Mouse (Mus musculus): ENCODE data around the gene Acox3. TPM values are rescaled to one million over a fixed set of nuclear protein-coding genes. Genes with fewer than 3 reads are reported as not detected.
A peak's percentile ranks its signal among the peaks of the same experiment; 100 is the strongest.
"Not testable (repeated sequence)": the region's sequence is repeated elsewhere in the genome, so short reads cannot be mapped to it uniquely, and the experiment has no call there.

The Acox3 gene
- polyA plus RNA-seq, 1 experiment from 2014 or later, result 16.3 TPM

GRCm38 (mm10) chr5:35580156-35580922 lies 2.5 kb upstream of the Acox3 start:
- 63% methylated on average over 3 of the region's 3 CpGs for WGBS
- ATAC-seq (ENCODE audit: low FRiP score), result no peak
- H3K36me3 ChIP-seq, result no peaks in the 10 kb centered on the region
- no peak overlapping the region for H3K9ac ChIP-seq
- H3K4me3 ChIP-seq, result no peak overlapping the region
- H3K4me2 ChIP-seq (replicated peaks), result no peak overlapping the region
- H3K4me1 ChIP-seq, result peaks cover 15% of the 10 kb centered on the region
- no peaks in the 10 kb centered on the region for H3K27me3 ChIP-seq
- H3K9me3 ChIP-seq (replicated peaks), result no peaks in the 10 kb centered on the region
- H3K27ac ChIP-seq, result no peak overlapping the region

DNA sequence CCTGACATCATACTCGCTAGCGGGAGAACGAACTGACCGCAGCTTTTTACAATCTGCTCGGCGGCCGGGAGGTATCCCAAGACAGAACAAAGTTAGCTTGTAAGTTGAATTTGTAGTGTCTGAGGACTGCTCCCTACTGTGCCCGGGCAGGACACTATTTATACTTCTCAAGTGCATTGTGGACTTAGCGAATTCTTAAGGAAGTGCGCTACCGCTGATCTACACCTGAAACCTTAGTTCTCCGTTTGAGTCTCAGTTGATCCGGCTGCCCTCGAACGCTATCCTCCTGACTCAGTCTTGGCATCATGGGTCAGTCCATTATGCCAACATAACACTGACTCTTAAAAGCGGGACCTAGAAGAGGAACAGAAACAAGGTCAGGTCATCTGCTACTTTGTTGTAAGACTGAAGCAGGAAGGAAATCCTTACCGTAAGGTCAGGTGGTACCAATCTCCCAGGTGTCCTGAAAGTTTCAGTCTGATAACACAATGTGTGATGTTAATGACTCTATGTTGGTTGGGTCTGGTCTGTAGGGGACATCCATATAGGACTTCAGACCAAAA lies 462 bp downstream of the Acox3 start:
- ATAC-seq (ENCODE audit: low FRiP score), result no peak; the same call in 1 of the 2 replicates
- H3K4me1 ChIP-seq, result peaks cover 13% of the 10 kb centered on the region

DNA sequence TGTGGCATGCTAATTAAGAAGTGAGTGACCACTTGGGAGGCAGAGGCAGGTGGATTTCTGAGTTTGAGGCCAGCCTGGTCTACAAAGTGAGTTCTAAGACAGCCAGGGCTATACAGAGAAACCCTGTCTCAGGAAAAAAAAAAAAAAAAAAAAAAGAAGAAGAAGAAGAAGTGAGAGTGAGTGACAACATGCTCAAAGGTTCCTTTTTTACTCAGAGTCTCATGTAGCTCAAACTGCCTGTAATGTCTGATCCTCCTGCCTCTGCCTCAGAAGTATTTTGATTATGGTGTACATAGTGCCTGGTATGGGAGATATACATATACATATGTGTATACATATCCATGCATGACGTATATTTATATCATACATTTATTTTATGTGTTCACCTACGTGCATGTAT lies 1.4 kb downstream of the Acox3 start:
- H3K9ac ChIP-seq; H3K4me3 ChIP-seq; H3K9me3 ChIP-seq (replicated peaks); H3K4me2 ChIP-seq (replicated peaks); H3K27me3 ChIP-seq; ATAC-seq (ENCODE audit: low FRiP score); H3K27ac ChIP-seq: not testable (repeated sequence)
- 95% methylated on average over 2 of the region's 2 CpGs for WGBS
- Histone ChIP-seq H3K4me1 (peaks cover 13% of the 10 kb centered on the region), H3K36me3 (peaks cover 18% of the 10 kb centered on the region)

More for the DNA sequence above, 462 bp downstream of the Acox3 start:
- Histone ChIP-seq H3K4me3 (peak overlapping the region; percentile 60), H3K9ac (peak overlapping the region; percentile 67), H3K27me3 (no peaks in the 10 kb centered on the region), H3K9me3 (replicated peaks) (no peaks in the 10 kb centered on the region), H3K4me2 (replicated peaks) (peak overlapping the region; percentile 78), H3K27ac (no peak overlapping the region; the same call in 1 of the 2 replicates), H3K36me3 (peaks cover 8% of the 10 kb centered on the region)
- WGBS, result 6% methylated on average over 17 of the region's 17 CpGs

DNA sequence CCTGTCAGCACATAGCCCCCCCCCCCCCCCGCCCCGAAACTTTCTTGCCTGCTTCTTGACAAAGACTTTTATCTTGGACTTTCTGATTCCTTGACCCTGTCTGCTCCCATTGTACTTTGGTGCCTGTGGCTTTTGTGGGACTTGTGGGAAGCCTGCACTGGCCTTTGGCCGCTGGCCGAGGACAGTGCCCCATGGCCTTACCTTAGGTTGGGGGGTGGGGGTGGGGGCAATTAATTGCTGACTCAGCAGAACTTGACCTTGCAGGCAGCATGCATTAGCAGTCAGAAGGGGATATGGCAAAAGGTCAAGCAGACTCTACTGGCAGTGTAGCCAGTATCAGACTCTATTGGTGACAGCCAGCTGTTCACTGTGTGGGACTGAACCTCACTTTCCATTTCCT lies 8.7 kb downstream of the Acox3 start:
- no peaks in the 10 kb centered on the region for H3K4me1 ChIP-seq
- no peak overlapping the region for H3K4me3 ChIP-seq
- peaks cover 4% of the 10 kb centered on the region; the same call in 1 of the 2 replicates for H3K9me3 ChIP-seq (replicated peaks)
- no peak for ATAC-seq (ENCODE audit: low FRiP score)
- H3K36me3 ChIP-seq, result peaks cover 64% of the 10 kb centered on the region
- no peak overlapping the region for H3K27ac ChIP-seq
- no peak overlapping the region for H3K4me2 ChIP-seq (replicated peaks)
- 87% methylated on average over 2 of the region's 4 CpGs for WGBS
- H3K9ac ChIP-seq, result no peak overlapping the region
- no peaks in the 10 kb centered on the region for H3K27me3 ChIP-seq

DNA sequence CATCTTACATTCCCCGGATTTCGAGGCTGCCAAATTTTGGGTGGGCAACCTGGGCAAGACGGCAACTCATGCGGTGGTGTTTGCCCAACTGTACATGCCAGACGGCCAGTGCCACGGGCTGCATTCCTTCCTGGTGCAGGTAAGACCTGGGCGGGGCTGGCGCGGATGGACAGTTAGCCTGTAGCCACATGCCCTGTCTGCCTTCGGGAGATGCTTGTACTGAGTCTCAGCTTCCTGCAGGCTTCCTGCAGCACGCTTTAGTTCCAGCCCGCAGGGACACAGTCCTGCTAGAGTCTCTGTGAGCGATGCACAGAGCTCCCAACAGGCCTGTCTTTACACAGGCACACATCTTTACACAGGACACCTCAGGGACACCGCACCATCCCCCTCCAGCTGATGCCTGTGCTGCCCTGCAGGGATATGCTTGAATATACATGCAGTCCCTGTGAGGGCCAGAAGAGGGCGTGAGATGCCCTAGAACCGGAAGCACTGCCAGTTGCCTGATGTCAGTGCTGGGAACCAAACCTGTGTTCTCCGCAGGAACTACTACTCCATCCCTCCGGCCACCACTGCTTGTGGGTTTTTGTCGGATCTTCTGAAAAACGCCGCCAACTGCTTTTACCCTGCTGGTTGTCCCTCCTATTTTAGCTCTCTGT lies 9.4 kb downstream of the Acox3 start:
- 84% methylated on average over 21 of the region's 21 CpGs for WGBS
- H3K4me2 ChIP-seq (replicated peaks), result no peak overlapping the region
- no peak overlapping the region for H3K27ac ChIP-seq
- peaks cover 4% of the 10 kb centered on the region; the same call in 1 of the 2 replicates for H3K9me3 ChIP-seq (replicated peaks)
- no peak overlapping the region for H3K4me3 ChIP-seq
- no peak overlapping the region for H3K9ac ChIP-seq
- H3K36me3 ChIP-seq, result peaks cover 66% of the 10 kb centered on the region
- H3K27me3 ChIP-seq, result no peaks in the 10 kb centered on the region
- ATAC-seq (ENCODE audit: low FRiP score), result no peak
- no peaks in the 10 kb centered on the region for H3K4me1 ChIP-seq

- H3K4me1 ChIP-seq, result no peaks in the 10 kb centered on the region
- ATAC-seq (ENCODE audit: low FRiP score), result no peak
- no peak overlapping the region for H3K4me2 ChIP-seq (replicated peaks)
- no peaks in the 10 kb centered on the region for H3K27me3 ChIP-seq
- no peak overlapping the region for H3K27ac ChIP-seq
- H3K4me3 ChIP-seq, result no peak overlapping the region
- no peak overlapping the region for H3K9ac ChIP-seq
- H3K9me3 ChIP-seq (replicated peaks), result peaks cover 4% of the 10 kb centered on the region; the same call in 1 of the 2 replicates
- H3K36me3 ChIP-seq, result peaks cover 67% of the 10 kb centered on the region
- 74% methylated on average over 4 of the region's 4 CpGs for WGBS
These were observed 10.0 kb downstream of the Acox3 start for GRCm38 (mm10) chr5:35592824-35593223.

DNA sequence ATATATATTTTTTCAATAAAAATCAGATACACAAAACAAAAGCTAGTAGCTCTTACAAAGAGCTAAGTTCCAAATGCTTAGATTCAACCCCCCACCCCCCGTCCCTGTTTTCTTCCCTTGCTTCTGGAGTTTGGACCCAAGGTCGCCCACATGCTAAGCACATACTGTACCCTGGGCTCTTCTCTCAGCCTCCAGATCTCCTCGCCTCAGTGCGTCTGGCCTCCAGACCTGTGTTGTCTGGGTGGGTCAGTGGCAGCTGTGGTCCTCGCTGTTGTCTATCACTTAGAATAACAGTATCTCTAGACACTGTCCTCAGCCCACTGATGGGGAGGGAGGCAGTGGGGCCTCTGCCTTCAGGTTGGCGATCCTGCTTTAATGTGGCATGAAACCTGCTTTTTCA lies 10.4 kb downstream of the Acox3 start:
- ATAC-seq (ENCODE audit: low FRiP score), result no peak
- H3K27ac ChIP-seq, result no peak overlapping the region
- H3K36me3 ChIP-seq, result peaks cover 67% of the 10 kb centered on the region
- no peak overlapping the region for H3K9ac ChIP-seq
- no peak overlapping the region for H3K4me2 ChIP-seq (replicated peaks)
- no peaks in the 10 kb centered on the region for H3K27me3 ChIP-seq
- H3K4me3 ChIP-seq, result no peak overlapping the region
- no peaks in the 10 kb centered on the region for H3K4me1 ChIP-seq
- 85% methylated on average over 6 of the region's 6 CpGs for WGBS
- peaks cover 4% of the 10 kb centered on the region; the same call in 1 of the 2 replicates for H3K9me3 ChIP-seq (replicated peaks)

DNA sequence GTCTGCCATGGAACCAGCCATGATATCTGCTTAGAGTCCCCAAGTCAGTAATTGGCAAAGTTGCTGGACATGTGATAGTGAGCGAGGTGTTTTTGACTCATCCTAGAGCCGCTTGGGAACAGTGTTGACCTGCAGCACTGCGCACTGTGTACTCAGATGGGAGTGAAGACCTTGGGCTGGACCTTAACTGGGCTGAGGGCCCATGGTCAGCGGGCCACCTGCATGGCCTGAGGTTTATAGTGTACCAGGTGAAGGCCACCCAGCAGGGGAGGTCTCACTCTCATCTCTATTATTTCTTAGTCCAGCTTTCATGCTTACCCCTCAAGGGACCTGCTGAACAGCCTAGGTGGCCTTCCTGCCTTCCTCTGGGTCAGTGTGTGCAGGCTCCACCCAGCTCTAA lies 11.9 kb downstream of the Acox3 start:
- Histone ChIP-seq H3K4me3 (no peak overlapping the region), H3K36me3 (peaks cover 61% of the 10 kb centered on the region), H3K9me3 (replicated peaks) (peaks cover 4% of the 10 kb centered on the region; the same call in 1 of the 2 replicates), H3K4me2 (replicated peaks) (no peak overlapping the region), H3K4me1 (no peaks in the 10 kb centered on the region), H3K9ac (no peak overlapping the region), H3K27me3 (no peaks in the 10 kb centered on the region), H3K27ac (no peak overlapping the region)
- no peak for ATAC-seq (ENCODE audit: low FRiP score)
- 94% methylated on average over 4 of the region's 4 CpGs for WGBS

- Histone ChIP-seq H3K27ac (no peak overlapping the region), H3K36me3 (peaks cover 61% of the 10 kb centered on the region), H3K4me2 (replicated peaks) (no peak overlapping the region), H3K4me3 (no peak overlapping the region), H3K4me1 (no peaks in the 10 kb centered on the region), H3K9ac (no peak overlapping the region), H3K27me3 (no peaks in the 10 kb centered on the region), H3K9me3 (replicated peaks) (no peaks in the 10 kb centered on the region; the same call in 1 of the 2 replicates)
- 23% methylated on average over 4 of the region's 4 CpGs for WGBS
- ATAC-seq (ENCODE audit: low FRiP score), result no peak
These were observed 12.9 kb downstream of the Acox3 start for GRCm38 (mm10) chr5:35595706-35596105.

- Histone ChIP-seq H3K36me3 (peaks cover 61% of the 10 kb centered on the region), H3K4me1 (no peaks in the 10 kb centered on the region), H3K27me3 (no peaks in the 10 kb centered on the region), H3K4me2 (replicated peaks) (no peak overlapping the region), H3K4me3 (no peak overlapping the region), H3K27ac (no peak overlapping the region), H3K9me3 (replicated peaks) (no peaks in the 10 kb centered on the region), H3K9ac (no peak overlapping the region)
- 82% methylated on average over 18 of the region's 18 CpGs for WGBS
- ATAC-seq (ENCODE audit: low FRiP score), result no peak
These were observed 13.6 kb downstream of the Acox3 start for GRCm38 (mm10) chr5:35596169-35597160.

GRCm38 (mm10) chr5:35600233-35600632 lies 17.4 kb downstream of the Acox3 start:
- no peaks in the 10 kb centered on the region for H3K4me1 ChIP-seq
- H3K27ac ChIP-seq, result no peak overlapping the region
- no peak overlapping the region for H3K9ac ChIP-seq
- peaks cover 64% of the 10 kb centered on the region for H3K36me3 ChIP-seq
- ATAC-seq (ENCODE audit: low FRiP score), result no peak
- H3K9me3 ChIP-seq (replicated peaks), result no peaks in the 10 kb centered on the region
- no peak overlapping the region for H3K4me3 ChIP-seq
- H3K4me2 ChIP-seq (replicated peaks), result no peak overlapping the region
- no peaks in the 10 kb centered on the region for H3K27me3 ChIP-seq
- WGBS, result 68% methylated on average over 11 of the region's 11 CpGs
